Mouse (Mus musculus): ENCODE results near the gene Smg9.

DNA sequence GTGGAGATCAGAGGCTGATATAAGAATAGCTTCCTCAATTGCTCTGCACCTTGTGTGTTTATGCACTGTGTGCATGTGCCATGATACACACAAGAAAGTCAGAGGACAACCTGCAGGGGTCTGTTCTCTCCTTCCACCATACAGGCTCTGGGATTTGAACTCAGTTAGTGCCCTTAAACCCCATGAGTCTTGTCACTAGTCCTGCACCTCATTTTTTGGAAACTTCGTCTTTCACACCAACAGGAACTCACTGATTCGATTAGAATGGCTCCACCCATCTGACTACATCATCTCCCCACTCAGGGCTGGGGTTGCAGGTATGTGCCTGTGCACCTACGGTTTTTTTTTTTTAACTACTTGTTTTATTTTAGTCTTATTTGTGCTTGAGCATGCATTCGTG lies 31.2 kb upstream of the Smg9 start:
- TF ChIP-seq CTCF (IDR thresholded peaks at IDR 0.05; ENCODE audit: insufficient read depth, low read depth, low read length): no peak
- TF ChIP-seq POLR2A (IDR thresholded peaks at IDR 0.05; ENCODE audit: insufficient read depth, low read depth, low read length): no peak

All from olfactory bulb, adult 2 months (tissue).